Mouse (Mus musculus) MEL (cell line): ENCODE results near the gene Ubtd2.

Experiments used
- BHLHE40 ChIP-seq: IDR thresholded peaks from 2 replicates; pipeline ENCODE4 v1.6.1; 2012; ENCODE audit warnings: low read depth, mild to moderate bottlenecking, inconsistent platforms, low read length, improper control_type of control experiment, borderline replicate concordance
- CTCF ChIP-seq, 3 experiments: IDR thresholded peaks in 2 of 3; conservative IDR thresholded peaks in 1 of 3; 2 replicates each; pipeline ENCODE4 v1.5.1; 2011 to 2012; ENCODE audit warnings: low read length in 3 of 3, low read depth in 2 of 3, mild to moderate bottlenecking in 2 of 3, improper control_type of control experiment in 1 of 3, inconsistent platforms in 1 of 3, mixed read lengths in 1 of 3, moderate library complexity in 1 of 3; ENCODE audit not compliant: control insufficient read depth in 1 of 3, insufficient read depth in 1 of 3, poor library complexity in 1 of 3, severe bottlenecking in 1 of 3
- EP300 ChIP-seq, 2 experiments: IDR thresholded peaks; 2 replicates each; pipeline ENCODE4 v1.6.1; 2011; ENCODE audit warnings: improper control_type of control experiment in 2 of 2, low read length in 2 of 2, low read depth in 1 of 2, mild to moderate bottlenecking in 1 of 2
- MAX ChIP-seq: IDR thresholded peaks from 2 replicates; pipeline ENCODE4 v1.6.1; 2011; ENCODE audit warnings: low read length, improper control_type of control experiment
- NELFE ChIP-seq: IDR thresholded peaks from 2 replicates; pipeline ENCODE4 v1.6.1; 2011; ENCODE audit warnings: low read depth, low read length, improper control_type of control experiment
- POLR2A ChIP-seq, 2 experiments: IDR thresholded peaks; 2 replicates each; pipeline ENCODE4 v1.6.1; 2011 to 2012; ENCODE audit warnings: low read length in 2 of 2, mild to moderate bottlenecking in 2 of 2, control low read depth in 1 of 2, improper control_type of control experiment in 1 of 2, low read depth in 1 of 2, moderate library complexity in 1 of 2; ENCODE audit not compliant: control insufficient read depth in 1 of 2, insufficient read depth in 1 of 2, poor library complexity in 1 of 2

- TF ChIP-seq POLR2A (IDR thresholded peaks at IDR 0.05; ENCODE audit: control insufficient read depth in 1 of 2, insufficient read depth in 1 of 2, low read depth in 1 of 2, low read length in 2 of 2, poor library complexity in 1 of 2), result no peak
- TF ChIP-seq CTCF (IDR thresholded peaks at IDR 0.05 in 2 of 3, conservative IDR thresholded peaks at IDR 0.05 in 1 of 3; ENCODE audit: control insufficient read depth in 1 of 3, insufficient read depth in 1 of 3, low read depth in 2 of 3, low read length in 3 of 3, poor library complexity in 1 of 3, severe bottlenecking in 1 of 3), result no peak
- no peak for TF ChIP-seq MAX
- TF ChIP-seq EP300 (IDR thresholded peaks at IDR 0.05; ENCODE audit: low read depth in 1 of 2, low read length in 2 of 2), result no peak
- TF ChIP-seq NELFE, result no peak
- no peak for TF ChIP-seq BHLHE40
Observed at GRCm38 (mm10) chr11:32558677-32559076, 103.5 kb downstream of the Ubtd2 start.
